Mouse (Mus musculus) ES-E14 (cell line): ENCODE results near the gene Igtp.

ENCODE experiments used
- HCFC1 ChIP-seq: IDR thresholded peaks from 2 replicates; pipeline ENCODE4 v1.6.1; 2012; ENCODE audit warnings: low read length, inconsistent platforms, borderline replicate concordance; ENCODE audit not compliant: insufficient read depth
- ZNF384 ChIP-seq: IDR thresholded peaks from 2 replicates; pipeline ENCODE4 v1.6.1; 2012; ENCODE audit warnings: low read depth, low read length, inconsistent platforms

GRCm38 (mm10) chr11:58200226-58200625 is 870 bp downstream of the Igtp start:
- TF ChIP-seq ZNF384 (no peak), HCFC1 (no peak)
